Mouse (Mus musculus): ENCODE results near the gene Aak1.
"Not testable (repeated sequence)": the region's sequence is repeated elsewhere in the genome, so short reads cannot be mapped to it uniquely, and the experiment has no call there.

Gene Aak1

GRCm38 (mm10) chr6:87032401-87032800, 183.1 kb downstream of the Aak1 start:
- no peak for DNase-seq

- no peak for DNase-seq
Observed at GRCm38 (mm10) chr6:87034395-87034794, 185.1 kb downstream of the Aak1 start.

- DNase-seq: no peak
Observed at GRCm38 (mm10) chr6:87037826-87038620, 188.7 kb downstream of the Aak1 start.

GRCm38 (mm10) chr6:87039161-87039560, 189.8 kb downstream of the Aak1 start:
- DNase-seq: no peak

- DNase-seq: no peak
Observed at GRCm38 (mm10) chr6:87040971-87041370, 191.7 kb downstream of the Aak1 start.

- DNase-seq: no peak
Observed at GRCm38 (mm10) chr6:87041431-87041830, 192.1 kb downstream of the Aak1 start.

- DNase-seq: no peak
Observed at GRCm38 (mm10) chr6:87042004-87042336, 192.7 kb downstream of the Aak1 start.

- peak; percentile 93 for DNase-seq
Observed at GRCm38 (mm10) chr6:87042337-87043130, 193.2 kb downstream of the Aak1 start, which contains the start of gene Gfpt1. TSS of gene Gfpt1 (plus strand) at chr6:87042846.

GRCm38 (mm10) chr6:87043131-87043516, 193.8 kb downstream of the Aak1 start:
- no peak for DNase-seq

GRCm38 (mm10) chr6:87044895-87045294, 195.6 kb downstream of the Aak1 start:
- no peak for DNase-seq

GRCm38 (mm10) chr6:87045507-87045906, 196.2 kb downstream of the Aak1 start:
- no peak for DNase-seq

- not testable (repeated sequence) for DNase-seq
Observed at GRCm38 (mm10) chr6:87048712-87049111, 199.4 kb downstream of the Aak1 start.

GRCm38 (mm10) chr6:87051886-87052425, 202.6 kb downstream of the Aak1 start:
- no peak for DNase-seq
